Mouse (Mus musculus) mesoderm, embryonic 11.5 days (tissue): ENCODE data around the gene Scaf4.

ENCODE experiments used
- DNase-seq: peaks from one replicate; pipeline ENCODE4 v3.0.0-alpha.2; 2012; ENCODE audit warnings: low read depth, low spot score

Scaf4 gene

GRCm38 (mm10) chr16:90283905-90284891, at the start of gene Scaf4:
Gene Scaf4, minus strand, starts transcription at chr16:90284503.
- peak; percentile 96 for DNase-seq

GRCm38 (mm10) chr16:90332553-90332952, 48.2 kb upstream of the Scaf4 start:
- no peak for DNase-seq

- DNase-seq = no peak
These were observed 46.7 kb upstream of the Scaf4 start for GRCm38 (mm10) chr16:90330979-90331378.

GRCm38 (mm10) chr16:90329511-90329910, 45.2 kb upstream of the Scaf4 start:
- DNase-seq = no peak

GRCm38 (mm10) chr16:90322850-90323528, 38.7 kb upstream of the Scaf4 start:
- DNase-seq = peak; percentile 88

- no peak for DNase-seq
These were observed 35.0 kb upstream of the Scaf4 start for GRCm38 (mm10) chr16:90319321-90319720.

- no peak for DNase-seq
These were observed 34.1 kb upstream of the Scaf4 start for GRCm38 (mm10) chr16:90318372-90318926.

GRCm38 (mm10) chr16:90317777-90318176, 33.5 kb upstream of the Scaf4 start:
- no peak for DNase-seq

- DNase-seq = no peak
These were observed 31.6 kb upstream of the Scaf4 start for GRCm38 (mm10) chr16:90315881-90316280.

GRCm38 (mm10) chr16:90312449-90313082, 28.3 kb upstream of the Scaf4 start:
- peak; percentile 40 for DNase-seq

GRCm38 (mm10) chr16:90310488-90311135, 26.3 kb upstream of the Scaf4 start:
- DNase-seq = no peak

- no peak for DNase-seq
These were observed 25.5 kb upstream of the Scaf4 start for GRCm38 (mm10) chr16:90309784-90310183.

GRCm38 (mm10) chr16:90303988-90304299, 19.6 kb upstream of the Scaf4 start:
- DNase-seq = no peak

- no peak for DNase-seq
These were observed 19.1 kb upstream of the Scaf4 start for GRCm38 (mm10) chr16:90303286-90303987.

- no peak for DNase-seq
These were observed 17.4 kb upstream of the Scaf4 start for GRCm38 (mm10) chr16:90301706-90302105.

- no peak for DNase-seq
These were observed 16.6 kb upstream of the Scaf4 start for GRCm38 (mm10) chr16:90300896-90301295.

- no peak for DNase-seq
These were observed 15.3 kb upstream of the Scaf4 start for GRCm38 (mm10) chr16:90299591-90299990.

- DNase-seq = no peak
These were observed 14.4 kb upstream of the Scaf4 start for GRCm38 (mm10) chr16:90298426-90299300.

- DNase-seq = no peak
These were observed 13.4 kb upstream of the Scaf4 start for GRCm38 (mm10) chr16:90297479-90298425.
